ENCODE assay signal across 8 mouse cellular contexts in the genomic region with DNA sequence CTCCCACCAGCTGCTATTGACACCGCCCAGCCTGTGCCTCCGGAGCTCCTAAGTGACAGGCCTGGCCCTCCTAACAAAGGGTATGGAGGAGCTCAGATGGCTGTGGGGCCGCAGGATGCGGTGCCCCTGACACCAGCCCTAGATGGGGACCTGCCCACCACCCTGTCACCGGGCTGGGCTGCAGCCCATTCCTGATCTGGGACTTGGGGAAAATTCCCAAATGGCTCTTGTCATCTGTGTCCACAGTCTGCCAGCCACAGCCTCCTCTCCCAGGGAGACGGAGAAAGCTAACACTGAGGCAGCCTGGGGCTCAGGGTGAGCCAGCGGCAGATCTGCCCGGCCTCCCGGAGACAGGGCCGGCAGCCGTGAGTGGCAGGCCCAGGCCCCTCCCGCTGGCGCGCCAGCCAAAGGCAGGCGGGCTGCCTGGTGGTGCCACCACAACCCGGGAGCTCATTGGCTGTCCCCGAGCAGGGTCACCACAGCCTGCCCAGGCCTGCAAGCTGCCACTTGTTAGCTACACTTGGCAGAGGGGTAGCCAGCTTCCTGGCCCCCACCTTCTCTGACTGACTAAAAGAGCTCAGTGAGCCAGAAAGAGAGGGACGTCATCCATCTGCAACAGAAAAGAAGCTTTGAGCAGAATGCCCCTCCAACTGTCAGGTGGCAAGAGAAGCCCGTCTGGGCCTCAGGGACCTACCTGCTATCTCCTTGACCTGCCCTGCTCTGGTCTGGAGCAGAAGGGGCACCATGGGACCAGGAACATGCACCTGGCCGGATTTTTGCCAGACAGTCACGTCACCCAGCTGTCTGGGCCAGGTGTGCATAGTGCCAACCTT. TPM values are rescaled to one million over a fixed set of nuclear protein-coding genes. Genes with fewer than 3 reads are reported as not detected.
A peak's percentile ranks its signal among the peaks of the same experiment; 100 is the strongest.
DNase-seq lines count a peak whose midpoint lies in the region; ATAC-seq and TF ChIP-seq lines count a peak whose summit lies in the region.

No protein-coding gene starts in this region.

- ATAC-seq in erythroid progenitor cell, adult 5-6 weeks (replicated peaks; ENCODE audit: low FRiP score, poor library complexity, severe bottlenecking) = peak; percentile 82
- ATAC-seq in heart, embryonic 14.5 days (ENCODE audit: insufficient number of reproducible peaks, insufficient read depth, low FRiP score, low read depth) = peak; percentile 76
- ATAC-seq in liver, embryonic 13.5 days (ENCODE audit: low read depth) = peak; percentile 93

- H3K4me3 ChIP-seq in heart, embryonic 14.5 days (ENCODE audit: control insufficient read depth in 1 of 2, insufficient read depth in 1 of 2, low read depth in 1 of 2, low read length in 2 of 2) = no peak overlapping the region
- H3K4me3 ChIP-seq in liver, embryonic 13.5 days (replicated peaks) = peak overlapping the region; percentile 45

- peaks cover 39% of the 10 kb centered on the region for H3K36me3 ChIP-seq in heart, embryonic 14.5 days (ENCODE audit: control insufficient read depth, insufficient read depth, low read length)
- H3K36me3 ChIP-seq in liver, embryonic 13.5 days = peaks cover 41% of the 10 kb centered on the region

- DNase-seq in CD4-positive helper T cell, adult 2 months (ENCODE audit: low read depth, low spot score) = peak; percentile 94
- DNase-seq in brain, embryonic 14.5 days (ENCODE audit: low read depth) = peak; percentile 99
- peak; percentile 91 for DNase-seq in kidney, postnatal 14 days
- peak; percentile 88 for DNase-seq in liver, embryonic 13.5 days
- peak; percentile 93 to 96 for DNase-seq in natural killer cell, adult 2 months (ENCODE audit: low spot score in 2 of 2)
- peak; percentile 96 for DNase-seq in telencephalon, adult 2 months (ENCODE audit: low read depth, low spot score)

- H3K27me3 ChIP-seq in heart, embryonic 14.5 days (ENCODE audit: control insufficient read depth, insufficient read depth, low read length) = no peaks in the 10 kb centered on the region
- H3K27me3 ChIP-seq in liver, embryonic 13.5 days = no peaks in the 10 kb centered on the region

- no peaks in the 10 kb centered on the region for H3K9me3 ChIP-seq in heart, embryonic 14.5 days (ENCODE audit: control insufficient read depth, low read length)
- no peaks in the 10 kb centered on the region for H3K9me3 ChIP-seq in liver, embryonic 13.5 days (replicated peaks)

- WGBS in heart, embryonic 14.5 days = 11% methylated on average over 21 of the region's 21 CpGs
- 10% methylated on average over 21 of the region's 21 CpGs for WGBS in liver, embryonic 13.5 days (ENCODE audit: insufficient replicate concordance)

- H3K4me2 ChIP-seq in heart, embryonic 14.5 days (ENCODE audit: low read length) = peak overlapping the region; percentile 51
- peak overlapping the region; percentile 75 for H3K4me2 ChIP-seq in liver, embryonic 13.5 days

- no peak for TF ChIP-seq CTCF in brain, embryonic 14.5 days (IDR thresholded peaks at IDR 0.05; ENCODE audit: borderline replicate concordance, extremely low read depth, insufficient read depth, insufficient read length)

- H3K4me1 ChIP-seq in heart, embryonic 14.5 days (ENCODE audit: control insufficient read depth in 2 of 2, insufficient read depth in 2 of 2, low read length in 2 of 2) = peaks cover 37 to 65% of the 10 kb centered on the region in 2 experiments
- H3K4me1 ChIP-seq in liver, embryonic 13.5 days (replicated peaks) = peaks cover 78% of the 10 kb centered on the region

- TF ChIP-seq POLR2A in brain, embryonic 14.5 days (IDR thresholded peaks at IDR 0.05; ENCODE audit: borderline replicate concordance, extremely low read depth, insufficient read depth, insufficient read length, poor library complexity, severe bottlenecking) = no peak

- H3K9ac ChIP-seq in heart, embryonic 14.5 days (ENCODE audit: low read length) = peak overlapping the region; percentile 68
- H3K9ac ChIP-seq in liver, embryonic 13.5 days = peak overlapping the region; percentile 76

- peak overlapping the region; percentile 83 to 97 for H3K27ac ChIP-seq in heart, embryonic 14.5 days (replicated peaks in 1 of 2; ENCODE audit: control insufficient read depth in 1 of 2, insufficient read depth in 1 of 2, low read depth in 2 of 2, low read length in 2 of 2)
- H3K27ac ChIP-seq in liver, embryonic 13.5 days = peak overlapping the region; percentile 99

RNA-seq across cellular contexts. Expression of a gene that starts 20.2 kb away (rescaled TPM):
- 22.6 and 34.0 TPM in 2 replicates for polyA plus RNA-seq in brain, embryonic 14.5 days (2012; rRNA removed)
- 27.2 and 34.2 TPM in 2 replicates for total RNA-seq in erythroid progenitor cell, adult 5-6 weeks (2015; ENCODE audit: low replicate concordance)
- total RNA-seq in erythroid progenitor cell, adult 5-6 weeks (2017; ENCODE audit: low replicate concordance) = 30.4 and 32.7 TPM in 2 replicates
- polyA plus RNA-seq in heart, embryonic 14.5 days (2014; fragmentation: Nextera tagmentation; extraction: Ambion mirVana) = 26.9 and 28.6 TPM in 2 replicates
- 13.4 and 15.5 TPM in 2 replicates for polyA plus RNA-seq in liver, embryonic 13.5 days (2015; fragmentation: Nextera tagmentation; extraction: Ambion mirVana)

RNA-seq across cellular contexts. Expression of a gene that starts 52.1 kb away (rescaled TPM):
- 82.4 and 114 TPM in 2 replicates for polyA plus RNA-seq in brain, embryonic 14.5 days (2012; rRNA removed)
- 0.72 and 3.8 TPM in 2 replicates for total RNA-seq in erythroid progenitor cell, adult 5-6 weeks (2015; ENCODE audit: low replicate concordance)
- 1.9 TPM in 1 of 2 replicates, not detected in the other for total RNA-seq in erythroid progenitor cell, adult 5-6 weeks (2017; ENCODE audit: low replicate concordance)
- 0.70 and 2.4 TPM in 2 replicates for polyA plus RNA-seq in heart, embryonic 14.5 days (2014; fragmentation: Nextera tagmentation; extraction: Ambion mirVana)
- 2.7 and 2.8 TPM in 2 replicates for polyA plus RNA-seq in liver, embryonic 13.5 days (2015; fragmentation: Nextera tagmentation; extraction: Ambion mirVana)

Comparison
In these comparisons a context has a peak if more than half of its experiments do, and no peak if none do; other contexts are left out.
1. RNA of a gene that starts 52.1 kb away (polyA plus RNA-seq): 82.4 to 114 TPM in brain, embryonic 14.5 days; 2.7 to 2.8 TPM in liver, embryonic 13.5 days and 0.70 to 2.4 TPM in heart, embryonic 14.5 days; every median in the first group is over 10 times any median in the second.
2. Peak in every context shown above with its lines, with median percentiles within 50 percentile points of each other: DNase-seq and ATAC-seq.